Mouse (Mus musculus) CD4-positive naive resting alpha-beta T cell, adult 57 days (primary cell): ENCODE data around the gene Clint1. TPM values are rescaled to one million over a fixed set of nuclear protein-coding genes. Genes with fewer than 3 reads are reported as not detected.

Experiments
- total RNA-seq: library from RNA; stranded (reverse); gene quantifications from one replicate; pipeline ENCODE4 v1.2.4, GENCODE M21; 2023

The Clint1 gene
- 154 TPM for total RNA-seq

GRCm38 (mm10) chr11:45851516-45852123 is at the start of gene Clint1:
Gene Clint1, plus strand, starts transcription at chr11:45852051.

GRCm38 (mm10) chr11:45944643-45945156 is 92.8 kb downstream of the Clint1 start, which contains the start of gene Lsm11:
Gene Lsm11, minus strand, starts transcription at chr11:45944935.

GRCm38 (mm10) chr11:45955127-45955627 is 103.3 kb downstream of the Clint1 start, which contains the start of gene Thg1l:
Gene Thg1l, minus strand, starts transcription at chr11:45955494.

Other genes starting within 250 kb of the Clint1 start
- 6.6 TPM for gene Lsm11, start 92.9 kb downstream of the Clint1 start, total RNA-seq
- 14.9 TPM for gene Thg1l, start 103.4 kb downstream of the Clint1 start, total RNA-seq
- gene Sox30, start 128.3 kb downstream of the Clint1 start, total RNA-seq: not detected
- 2.8 TPM for gene Gm12166, start 200.3 kb downstream of the Clint1 start, total RNA-seq
- 59.2 TPM for gene Adam19, start 203.9 kb downstream of the Clint1 start, total RNA-seq